ENCODE assay signal across 8 mouse cellular contexts in the genomic region with DNA sequence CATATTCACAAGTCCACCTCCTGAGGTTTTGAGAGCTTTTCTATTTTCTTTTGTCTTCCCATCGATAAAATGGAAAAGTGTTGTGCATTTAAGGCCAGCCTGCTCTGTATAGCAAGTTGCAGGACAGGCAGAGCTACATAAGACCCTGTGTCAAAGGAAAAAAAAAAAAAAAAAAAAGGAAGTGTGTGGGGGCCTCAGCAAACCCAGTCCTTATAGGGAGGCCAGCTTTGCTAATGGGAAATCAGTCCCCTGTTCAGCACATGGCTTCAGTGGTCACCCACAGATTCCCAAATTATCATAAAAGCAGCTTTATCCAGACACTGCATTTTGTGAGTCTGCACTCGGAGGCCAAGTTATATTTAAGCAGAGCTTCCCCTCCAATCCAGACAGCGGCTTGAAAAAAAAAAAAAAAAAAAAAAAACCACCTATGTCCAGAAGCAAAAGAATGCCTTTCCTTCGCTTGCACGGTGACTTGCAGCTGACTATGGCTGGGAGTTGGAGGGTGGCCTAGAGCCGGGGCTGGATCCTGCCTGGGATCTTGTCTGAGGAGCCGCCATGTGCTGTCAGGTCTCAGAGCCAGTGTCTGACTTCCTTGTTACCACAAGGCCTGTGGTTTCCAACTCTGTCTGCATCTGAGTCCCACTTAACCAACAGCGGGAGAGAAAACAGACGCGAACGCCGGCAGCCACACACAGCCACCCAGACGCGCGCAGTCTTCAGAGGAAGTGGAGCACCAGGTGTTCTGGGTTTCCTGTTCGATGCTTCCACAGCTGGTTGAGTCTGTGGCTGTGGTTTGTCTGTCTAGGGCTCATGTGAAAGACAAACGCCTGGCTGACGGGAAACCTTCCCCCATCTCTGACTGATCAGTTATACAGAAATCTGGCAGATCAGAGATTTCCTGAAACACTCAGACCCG.
DNase-seq lines count a peak whose midpoint lies in the region; ATAC-seq lines count a peak whose summit lies in the region.

No protein-coding gene starts in this region.

- peak overlapping the region; percentile 57 for H3K27ac ChIP-seq in heart, embryonic 16.5 days (ENCODE audit: low read length)

- peak overlapping the region; percentile 9 for H3K4me2 ChIP-seq in heart, embryonic 16.5 days (ENCODE audit: low read depth, low read length)

- peak; percentile 43 for ATAC-seq in heart, embryonic 16.5 days (replicated peaks; ENCODE audit: extremely low read depth, insufficient read depth, low FRiP score)
- peak; percentile 71 for ATAC-seq in megakaryocyte progenitor cell, adult 5-6 weeks (replicated peaks; ENCODE audit: poor library complexity)
- no peak for ATAC-seq in cerebellum, adult (ENCODE audit: insufficient number of reproducible peaks, low FRiP score, low TSS enrichment)

- no peaks in the 10 kb centered on the region for H3K9me3 ChIP-seq in heart, embryonic 16.5 days (replicated peaks; ENCODE audit: control insufficient read depth, low read length)

- peak; percentile 90 for DNase-seq in layer of hippocampus, adult 9-11 months
- no peak for DNase-seq in layer of hippocampus, postnatal 14 days (ENCODE audit: low spot score in 2 of 2)
- DNase-seq in MEL-GATA-1-ER (ENCODE audit: extremely low read depth, low read depth), result peak; percentile 59
- DNase-seq in gastrocnemius, postnatal 36 days, result no peak
- no peak for DNase-seq in urinary bladder, postnatal 14 days (ENCODE audit: low spot score)

- H3K27me3 ChIP-seq in heart, embryonic 16.5 days (ENCODE audit: control insufficient read depth, insufficient read depth, low read length), result no peaks in the 10 kb centered on the region

- H3K9ac ChIP-seq in heart, embryonic 16.5 days (ENCODE audit: low read length), result no peak overlapping the region

- peaks cover 10% of the 10 kb centered on the region for H3K4me1 ChIP-seq in heart, embryonic 16.5 days (ENCODE audit: control insufficient read depth, insufficient read depth, low read length)

- intact Hi-C loops in gastrocnemius, postnatal 36 days (cut with DNase I), result no loop called here

- WGBS in heart, embryonic 16.5 days, result 46% methylated on average over 19 of the region's 19 CpGs

- no peaks in the 10 kb centered on the region for H3K36me3 ChIP-seq in heart, embryonic 16.5 days (ENCODE audit: control insufficient read depth, insufficient read depth)

- no peak overlapping the region for H3K4me3 ChIP-seq in heart, embryonic 16.5 days (ENCODE audit: low read length)

Comparison
In these comparisons a context has a peak if more than half of its experiments do, and no peak if none do; other contexts are left out.
1. DNase-seq: peak in layer of hippocampus, adult 9-11 months (single experiment) and MEL-GATA-1-ER (single experiment); none in layer of hippocampus, postnatal 14 days (0 of 2), gastrocnemius, postnatal 36 days (0 of 2) and urinary bladder, postnatal 14 days (single experiment).